Mouse (Mus musculus) frontal cortex, adult (tissue): ENCODE results near the gene Gm21411.
"Not testable (repeated sequence)": the region's sequence is repeated elsewhere in the genome, so short reads cannot be mapped to it uniquely, and the experiment has no call there.

Experiments used
- ATAC-seq: cut with Nextera tagmentation; 2 replicates; pipeline ENCODE4 v1.9.2; 2017; ENCODE audit warnings: mild to moderate bottlenecking, moderate library complexity, mixed read lengths; ENCODE audit not compliant: low TSS enrichment

The Gm21411 gene

DNA sequence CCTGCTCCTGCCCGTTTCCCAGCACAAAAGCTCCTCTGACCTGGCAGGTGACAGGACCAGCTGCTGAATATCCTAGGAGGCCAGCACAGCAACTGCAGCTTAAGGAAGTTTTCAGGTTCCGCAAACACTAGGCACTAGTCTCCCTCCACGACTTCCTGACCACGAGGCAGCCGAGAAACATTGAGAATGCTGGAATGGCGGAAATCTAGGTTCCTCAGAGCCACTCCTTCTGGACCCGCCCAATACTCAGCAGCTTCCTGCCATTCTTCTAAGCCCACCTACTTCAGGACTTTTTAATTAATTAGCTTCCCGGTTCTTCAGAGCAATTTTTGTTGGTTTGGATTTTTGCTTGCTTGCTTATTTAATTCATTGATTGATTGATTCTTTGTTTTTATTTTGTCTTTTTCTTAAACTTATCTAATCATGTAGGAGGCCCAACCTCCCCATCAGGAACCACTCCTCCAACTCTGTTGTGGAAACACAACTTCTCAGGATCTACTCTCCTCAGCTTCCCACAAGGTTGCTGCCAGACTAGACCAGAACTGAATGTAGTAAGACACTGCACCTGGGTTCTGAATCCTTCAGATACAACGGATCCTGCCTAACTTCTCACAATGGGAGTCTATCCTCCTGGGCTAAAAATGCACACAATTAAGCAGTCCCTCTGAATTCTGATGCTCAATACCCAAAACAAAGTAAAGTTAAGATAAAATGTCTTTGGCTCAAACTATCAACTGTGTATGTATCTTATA is at the start of gene Gm21411:
Gene Gm21411 (minus strand): TSS at position 205 of the 752 bp plus-strand sequence.
- ATAC-seq: not testable (repeated sequence)

DNA sequence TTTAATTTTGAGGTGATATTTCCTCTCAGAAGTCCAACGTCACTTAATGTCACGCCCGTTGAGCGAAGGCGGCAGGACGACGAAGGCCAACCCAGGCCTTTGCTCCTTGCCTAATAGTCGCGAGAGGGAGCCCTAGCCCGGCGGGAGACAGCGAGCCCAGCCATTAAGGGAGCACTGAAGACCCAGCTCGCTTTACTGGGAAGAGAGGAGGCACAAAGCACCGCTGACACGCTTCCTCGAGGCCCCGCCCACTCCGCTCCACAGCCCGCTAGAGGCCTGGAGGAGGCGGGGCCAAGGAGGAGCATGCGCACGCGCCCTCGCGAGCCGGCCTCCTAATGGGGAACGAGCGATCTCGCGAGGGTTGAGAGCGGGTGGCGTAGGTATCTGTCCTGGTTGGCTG is 32.3 kb upstream of the Gm21411 start:
- not testable (repeated sequence) for ATAC-seq

DNA sequence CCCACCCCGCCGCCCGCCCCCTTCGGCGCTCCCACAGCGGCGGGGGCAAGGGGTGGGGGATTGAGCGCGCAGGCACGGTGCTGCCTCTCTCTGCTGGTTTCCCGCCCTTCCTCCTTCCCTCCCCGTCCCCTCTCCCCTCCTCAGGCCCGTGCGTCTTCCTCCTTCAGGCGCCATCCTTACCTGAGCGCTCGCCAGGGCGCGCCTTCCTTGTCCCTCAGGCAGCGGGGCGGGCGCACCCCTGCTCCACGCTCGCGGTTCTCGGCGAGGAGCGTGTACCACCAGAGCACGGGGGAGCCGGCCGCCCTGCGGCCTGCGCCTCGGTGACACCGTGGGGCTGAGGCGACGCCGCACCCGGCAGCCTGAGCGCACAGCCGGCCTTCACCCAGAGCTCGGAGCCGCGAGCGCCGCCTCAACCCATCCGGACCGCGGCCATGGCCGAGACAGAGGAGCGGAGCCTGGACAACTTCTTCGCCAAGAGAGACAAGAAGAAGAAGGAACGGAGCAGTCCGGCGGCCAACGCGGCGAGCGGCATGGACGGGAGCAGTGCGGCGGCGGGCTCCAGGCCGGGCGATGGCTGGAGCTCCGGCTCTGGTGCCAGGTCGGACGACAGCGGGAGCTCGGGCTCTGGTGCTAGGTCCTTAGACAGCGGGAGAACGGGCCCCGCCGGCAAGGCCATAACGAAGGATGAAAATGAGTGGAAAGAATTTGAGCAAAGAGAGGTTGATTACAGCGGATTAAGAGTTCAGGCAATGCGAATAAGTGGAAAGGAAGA is 23.1 kb upstream of the Gm21411 start:
- no peak for ATAC-seq

DNA sequence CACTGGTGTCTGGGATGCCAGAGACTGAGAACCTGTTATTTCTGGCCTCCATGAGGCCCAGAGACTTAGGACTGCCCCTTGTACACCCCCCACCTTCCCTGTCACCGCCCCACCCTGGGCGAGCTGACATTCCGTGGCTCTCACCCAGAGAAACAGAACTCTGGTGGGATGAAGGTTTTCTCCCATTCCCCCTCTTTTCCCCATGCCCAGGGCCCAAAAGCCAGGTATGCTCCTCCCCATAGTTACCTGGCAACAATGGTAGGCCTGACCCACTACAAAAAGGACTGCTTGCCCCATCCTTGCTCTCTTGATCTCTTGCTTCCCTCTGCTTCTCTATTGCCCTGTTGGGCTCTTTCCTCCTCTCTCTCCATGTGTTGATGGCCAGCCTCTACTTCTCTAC is 5.8 kb upstream of the Gm21411 start:
- no peak for ATAC-seq

DNA sequence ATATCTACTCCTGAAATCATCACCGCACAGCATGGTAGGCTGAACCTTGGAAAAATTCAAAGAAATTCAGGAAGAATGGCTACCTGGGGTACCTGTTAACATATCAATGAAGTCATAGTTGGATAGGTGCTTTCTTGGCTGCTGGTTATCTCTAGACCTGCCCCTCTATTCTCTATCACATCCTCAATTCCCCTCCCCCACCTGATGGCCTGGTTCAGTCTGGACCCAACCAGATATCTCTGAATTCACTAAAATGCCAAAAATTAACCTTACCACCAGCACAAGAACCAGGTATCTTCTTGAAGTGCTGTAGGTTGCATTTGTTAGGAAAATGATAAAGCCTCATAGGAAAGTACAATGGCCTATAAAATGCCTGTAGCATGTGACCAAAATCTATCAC is 1.3 kb downstream of the Gm21411 start:
- not testable (repeated sequence) for ATAC-seq

DNA sequence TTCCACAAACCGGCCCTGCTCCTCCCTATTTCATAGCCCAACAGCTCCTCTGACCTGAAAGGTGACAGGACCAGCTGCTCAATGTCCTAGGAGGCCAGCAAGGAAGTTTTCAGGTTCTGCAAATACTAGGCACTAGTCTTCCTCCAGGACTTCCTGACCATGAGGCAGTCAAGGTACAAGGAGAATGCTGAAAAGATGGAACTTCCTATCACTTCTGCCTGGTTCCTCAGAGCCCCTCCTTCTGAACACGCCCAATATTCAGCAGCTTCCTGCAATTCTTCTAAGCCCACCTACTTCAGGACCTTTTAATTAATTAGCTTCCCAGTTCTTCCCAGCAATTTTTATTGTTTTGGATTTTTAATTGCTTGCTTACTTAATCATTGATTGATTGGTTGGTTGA is 4.6 kb downstream of the Gm21411 start:
- not testable (repeated sequence) for ATAC-seq

DNA sequence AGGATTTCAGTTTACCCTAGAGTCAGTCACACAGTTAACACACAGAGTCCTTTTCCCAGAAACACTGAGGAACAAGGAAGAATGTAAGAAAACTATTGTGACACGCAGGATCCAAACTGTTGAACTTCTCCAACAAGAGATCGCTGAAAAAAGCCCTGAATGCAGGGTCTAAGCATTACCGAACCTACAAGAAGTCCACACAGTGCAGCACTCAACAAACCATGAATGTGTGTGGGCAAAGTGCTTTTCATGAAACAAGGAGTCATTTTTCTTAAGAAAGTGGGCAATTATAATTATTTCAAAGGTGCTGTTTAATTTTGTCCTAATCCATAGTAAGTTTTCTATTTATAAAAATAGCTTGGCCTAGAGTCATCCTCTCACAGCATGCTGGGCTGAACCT is 6.3 kb downstream of the Gm21411 start:
- ATAC-seq: not testable (repeated sequence)
